Mouse (Mus musculus) ES-Bruce4 (cell line): ENCODE results near the gene Samd10.

Source experiments
- CTCF ChIP-seq: IDR thresholded peaks from one replicate; pipeline ENCODE4 v1.8.1; 2011; ENCODE audit warnings: low read depth, low read length
- POLR2A ChIP-seq: IDR thresholded peaks from one replicate; pipeline ENCODE4 v1.8.1; 2011; ENCODE audit warnings: low read length; ENCODE audit not compliant: insufficient read depth

DNA sequence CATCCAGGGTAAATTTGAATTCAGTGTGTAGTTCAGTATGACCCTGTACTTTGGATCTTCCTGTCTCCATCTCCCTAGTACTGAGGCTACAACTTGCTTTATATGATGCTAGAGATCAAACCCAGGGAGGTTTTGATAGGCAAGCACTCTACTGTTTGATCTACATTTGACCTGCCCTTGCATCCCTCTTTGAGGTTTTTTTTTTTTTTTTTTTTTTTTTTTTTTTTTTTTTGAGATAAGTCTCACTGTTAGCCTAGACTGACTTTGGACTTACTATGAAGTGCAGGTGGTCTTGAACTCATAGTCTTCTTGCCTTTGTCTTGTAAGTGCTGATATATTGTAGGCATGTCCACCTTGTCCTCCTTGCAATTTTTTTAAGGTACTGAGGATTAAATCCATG lies 29.5 kb upstream of the Samd10 start:
- TF ChIP-seq POLR2A: no peak
- TF ChIP-seq CTCF: no peak
